Mouse (Mus musculus): ENCODE measurements around the gene Cdc42ep4. TPM values are rescaled to one million over a fixed set of nuclear protein-coding genes. Genes with fewer than 3 reads are reported as not detected.

Cdc42ep4 gene
- total and polyA plus RNA-seq, 3 experiments = 2.3 to 8.1 (median 3.4) TPM

DNA sequence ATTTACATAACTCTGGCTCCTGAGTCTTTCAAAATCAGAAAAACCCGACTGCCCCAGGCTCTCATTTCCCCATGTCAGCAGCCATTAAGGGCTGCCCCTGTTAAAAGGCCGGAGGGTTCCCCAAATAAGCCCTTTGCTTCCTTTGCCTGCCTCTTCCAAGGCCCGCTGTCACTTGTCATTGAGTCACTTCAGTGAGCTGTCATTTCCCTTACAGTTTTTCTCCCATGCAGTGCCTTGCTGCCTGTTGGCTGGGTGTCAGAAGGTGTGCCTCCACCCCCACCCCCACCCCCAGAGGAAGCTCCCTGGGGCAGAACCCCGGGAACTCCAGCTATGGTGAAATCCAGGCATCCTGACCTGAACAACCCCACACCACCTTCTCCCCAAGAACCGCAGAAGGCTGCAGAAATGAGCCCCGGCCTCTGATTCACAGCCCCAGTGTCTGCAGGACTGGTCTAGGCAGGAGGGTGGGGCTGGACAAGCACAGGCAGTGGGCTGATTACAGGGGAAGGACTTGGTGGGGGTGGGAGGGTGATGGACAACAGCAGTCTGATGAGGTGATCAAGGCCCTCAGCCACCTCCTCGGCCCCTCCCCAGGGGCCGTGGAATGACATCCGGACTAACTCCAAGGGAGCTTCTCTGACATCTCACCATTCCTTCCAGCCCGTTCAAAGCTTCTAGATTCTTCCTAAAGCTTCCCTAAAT, 14.8 kb upstream of the Cdc42ep4 start:
- no peak overlapping the region for H3K4me2 ChIP-seq (ENCODE audit: insufficient read depth, low read depth, poor library complexity, severe bottlenecking)

DNA sequence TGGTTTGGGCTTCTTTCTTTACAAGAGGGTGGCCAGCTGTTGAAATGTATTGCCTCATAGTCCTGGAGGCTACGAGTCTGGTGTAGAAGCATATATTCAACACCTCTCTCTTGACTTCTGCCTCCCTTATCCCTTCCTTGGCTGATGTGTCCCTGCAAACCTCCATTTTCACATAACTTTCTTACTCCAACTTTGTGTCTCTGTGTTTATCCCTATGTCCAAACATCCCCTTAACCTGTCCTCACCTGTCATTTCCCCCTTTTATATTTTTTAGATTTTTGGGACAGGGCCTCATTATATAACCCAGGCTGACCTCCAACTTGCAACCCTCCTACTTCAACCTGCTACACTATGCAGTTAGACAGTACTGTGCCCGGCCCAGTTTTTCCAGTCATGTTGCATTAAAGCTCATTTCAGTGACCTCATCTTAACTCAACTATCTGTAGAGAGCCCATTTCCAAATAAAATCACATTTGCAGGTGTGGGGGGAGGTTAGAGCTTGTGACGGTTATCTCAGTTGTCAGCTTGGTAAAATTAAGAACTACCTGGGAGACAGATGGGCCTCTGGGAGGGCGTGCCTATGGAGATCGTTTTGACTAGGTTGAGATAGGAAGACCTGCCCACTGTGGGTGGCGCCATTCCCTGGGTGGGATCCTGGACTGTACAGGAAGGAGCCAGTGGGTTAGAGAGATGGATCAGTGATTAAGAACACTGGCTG, 12.6 kb upstream of the Cdc42ep4 start:
- Histone ChIP-seq H3K79me2 (replicated peaks; ENCODE audit: control insufficient read depth, extremely low read depth, insufficient read depth, poor library complexity, severe bottlenecking) (no peaks in the 10 kb centered on the region), H3K9ac (ENCODE audit: insufficient read depth, low read depth) (no peak overlapping the region), H3K27ac (ENCODE audit: insufficient read depth, low read depth) (no peak overlapping the region), H3K4me1 (ENCODE audit: control insufficient read depth in 1 of 2, insufficient read depth in 2 of 2) (peaks cover 16 to 41% of the 10 kb centered on the region in 2 experiments), H3K4me3 (replicated peaks in 1 of 3; ENCODE audit: low read depth in 2 of 3, low read length in 2 of 3, poor library complexity in 1 of 3) (no peak overlapping the region), H3K4me2 (ENCODE audit: insufficient read depth, low read depth, poor library complexity, severe bottlenecking) (no peak overlapping the region), H3K36me3 (replicated peaks in 1 of 2; ENCODE audit: control insufficient read depth in 1 of 2, insufficient read depth in 1 of 2, low read length in 1 of 2) (no peaks in the 10 kb centered on the region), H3K27me3 (replicated peaks) (no peaks in the 10 kb centered on the region), H3K9me3 (replicated peaks; ENCODE audit: low read length) (no peaks in the 10 kb centered on the region)
- DNase-seq (ENCODE audit: extremely low read depth) = no peak
- in situ Hi-C loops (cut with MboI; ENCODE audit: low pct_ligation_motif_present, low pct_unique_long_range_greater_than_20kb, low sequenced_read_pairs) (no loop called here), dilution Hi-C loops (cut with MboI; ENCODE audit: extremely low pct_ligation_motif_present, extremely low pct_unique_long_range_greater_than_20kb, low sequenced_read_pairs) (no loop called here)
- TF ChIP-seq POLR2A (IDR thresholded peaks at IDR 0.05; ENCODE audit: low read depth, low read length) = no peak
- no peak for TF ChIP-seq ZMIZ1 (IDR thresholded peaks at IDR 0.05; ENCODE audit: low read depth, low read length)
- TF ChIP-seq JUN (IDR thresholded peaks at IDR 0.05; ENCODE audit: insufficient read depth, low read depth, low read length) = no peak
- TF ChIP-seq USF2 (conservative IDR thresholded peaks at IDR 0.05; ENCODE audit: low read depth, low read length) = no peak
- TF ChIP-seq KAT2A (IDR thresholded peaks at IDR 0.05; ENCODE audit: insufficient replicate concordance, low read length) = no peak
- no peak for TF ChIP-seq MYC (IDR thresholded peaks at IDR 0.05; ENCODE audit: low read depth, low read length)
- no peak for TF ChIP-seq ZNF384 (IDR thresholded peaks at IDR 0.05; ENCODE audit: low read depth, low read length)
- no peak for TF ChIP-seq MEF2A (IDR thresholded peaks at IDR 0.05; ENCODE audit: borderline replicate concordance, low read depth, low read length)
- TF ChIP-seq MAZ (IDR thresholded peaks at IDR 0.05; ENCODE audit: low read depth, low read length) = no peak
- TF ChIP-seq E2F4 (IDR thresholded peaks at IDR 0.05; ENCODE audit: insufficient replicate concordance, low read depth, low read length) = no peak
- no peak for TF ChIP-seq IRF4 (IDR thresholded peaks at IDR 0.05; ENCODE audit: low read depth, low read length)
- TF ChIP-seq MAFK (IDR thresholded peaks at IDR 0.05; ENCODE audit: insufficient replicate concordance, low read length) = no peak

More for the DNA sequence above, 14.8 kb upstream of the Cdc42ep4 start:
- dilution Hi-C loops (cut with MboI; ENCODE audit: extremely low pct_ligation_motif_present, extremely low pct_unique_long_range_greater_than_20kb, low sequenced_read_pairs) = no loop called here
- Histone ChIP-seq H3K9ac (ENCODE audit: insufficient read depth, low read depth) (no peak overlapping the region), H3K9me3 (replicated peaks; ENCODE audit: low read length) (no peaks in the 10 kb centered on the region), H3K4me1 (ENCODE audit: control insufficient read depth in 1 of 2, insufficient read depth in 2 of 2) (peaks cover 12 to 31% of the 10 kb centered on the region in 2 experiments), H3K4me3 (replicated peaks in 1 of 3; ENCODE audit: low read depth in 2 of 3, low read length in 2 of 3, poor library complexity in 1 of 3) (no peak overlapping the region), H3K27ac (ENCODE audit: insufficient read depth, low read depth) (no peak overlapping the region), H3K79me2 (replicated peaks; ENCODE audit: control insufficient read depth, extremely low read depth, insufficient read depth, poor library complexity, severe bottlenecking) (no peaks in the 10 kb centered on the region), H3K27me3 (replicated peaks) (peaks cover 2% of the 10 kb centered on the region), H3K36me3 (replicated peaks in 1 of 2; ENCODE audit: control insufficient read depth in 1 of 2, insufficient read depth in 1 of 2, low read length in 1 of 2) (no peaks in the 10 kb centered on the region)
- no peak for TF ChIP-seq USF2 (conservative IDR thresholded peaks at IDR 0.05; ENCODE audit: low read depth, low read length)
- TF ChIP-seq RAD21 (IDR thresholded peaks at IDR 0.05; ENCODE audit: low read depth, low read length) = no peak
- no peak for TF ChIP-seq USF1 (IDR thresholded peaks at IDR 0.05; ENCODE audit: low read depth, low read length)
- no peak for TF ChIP-seq JUN (IDR thresholded peaks at IDR 0.05; ENCODE audit: insufficient read depth, low read depth, low read length)
- TF ChIP-seq MXI1 (IDR thresholded peaks at IDR 0.05; ENCODE audit: low read depth, low read length) = no peak
- no peak for TF ChIP-seq SIN3A (IDR thresholded peaks at IDR 0.05; ENCODE audit: low read length)
- TF ChIP-seq SMC3 (IDR thresholded peaks at IDR 0.05; ENCODE audit: low read depth, low read length) = no peak
- no peak for TF ChIP-seq MAX (IDR thresholded peaks at IDR 0.05; ENCODE audit: low read length)
- no peak for TF ChIP-seq UBTF (IDR thresholded peaks at IDR 0.05; ENCODE audit: low read depth, low read length)
- TF ChIP-seq ZKSCAN1 (IDR thresholded peaks at IDR 0.05; ENCODE audit: borderline replicate concordance, low read depth, low read length) = no peak
- TF ChIP-seq NELFE (IDR thresholded peaks at IDR 0.05; ENCODE audit: low read depth, low read length) = no peak
- TF ChIP-seq E2F4 (IDR thresholded peaks at IDR 0.05; ENCODE audit: insufficient replicate concordance, low read depth, low read length) = no peak
- in situ Hi-C loops (cut with MboI; ENCODE audit: low pct_ligation_motif_present, low pct_unique_long_range_greater_than_20kb, low sequenced_read_pairs) = no loop called here
- no peak for DNase-seq (ENCODE audit: extremely low read depth)
